Mouse (Mus musculus) embryonic fibroblast, embryonic 13.5 days (primary cell): ENCODE data around the gene Tymp.

Source experiments
- CTCF ChIP-seq: IDR thresholded peaks from 2 replicates; pipeline ENCODE4 v1.5.1; 2011; ENCODE audit warnings: mild to moderate bottlenecking, control low read depth, low read length, moderate library complexity, borderline replicate concordance; ENCODE audit not compliant: insufficient read depth
- POLR2A ChIP-seq: IDR thresholded peaks from 2 replicates; pipeline ENCODE4 v1.6.1; 2011; ENCODE audit warnings: low read depth, mild to moderate bottlenecking, control low read depth, low read length, moderate library complexity

- TF ChIP-seq CTCF (no peak), POLR2A (no peak)
These were observed 4.8 kb downstream of the Tymp start for GRCm38 (mm10) chr15:89372068-89372467.
